Mouse (Mus musculus) T-helper 17 cell (primary cell): Measurements from ENCODE around the gene Il10.

ENCODE experiments used
- in situ Hi-C, 2 experiments: fragments of 300-600 bp; cut with MboI, MseI; formaldehyde crosslinking; loops; 1 replicate in 1 of 2; 2 replicates in 1 of 2; pipeline ENCODE4 v1.15.1; 2025; ENCODE audit warnings: high pct_unique_total_duplicates in 2 of 2

Il10 gene

GRCm38 (mm10) chr1:131019492-131020098 is at the start of gene Il10:
Il10 (plus strand) TSS chr1:131019845.
- in situ Hi-C loops, result loop anchor here in 1 of 2 experiments (5.0 kb wide), 1 partner anchor 703 kb away; no protein-coding TSS in a partner anchor

- in situ Hi-C loops, result no loop called here
Measured at GRCm38 (mm10) chr1:130979455-130979854, 40.2 kb upstream of the Il10 start.

- in situ Hi-C loops, result no loop called here
Measured at GRCm38 (mm10) chr1:130984441-130984840, 35.2 kb upstream of the Il10 start.

- in situ Hi-C loops, result loop anchor here (5.0 kb wide), 1 partner anchor 70 kb away; no protein-coding TSS in a partner anchor
Measured at GRCm38 (mm10) chr1:130987001-130987400, 32.6 kb upstream of the Il10 start.

- in situ Hi-C loops, result loop anchor here (5.0 kb wide), 1 partner anchor 70 kb away; no protein-coding TSS in a partner anchor
Measured at GRCm38 (mm10) chr1:130987418-130987817, 32.2 kb upstream of the Il10 start.

GRCm38 (mm10) chr1:130989331-130989730 is 30.3 kb upstream of the Il10 start:
- in situ Hi-C loops, result loop anchor here (5.0 kb wide), 1 partner anchor 68 kb away; no protein-coding TSS in a partner anchor

DNA sequence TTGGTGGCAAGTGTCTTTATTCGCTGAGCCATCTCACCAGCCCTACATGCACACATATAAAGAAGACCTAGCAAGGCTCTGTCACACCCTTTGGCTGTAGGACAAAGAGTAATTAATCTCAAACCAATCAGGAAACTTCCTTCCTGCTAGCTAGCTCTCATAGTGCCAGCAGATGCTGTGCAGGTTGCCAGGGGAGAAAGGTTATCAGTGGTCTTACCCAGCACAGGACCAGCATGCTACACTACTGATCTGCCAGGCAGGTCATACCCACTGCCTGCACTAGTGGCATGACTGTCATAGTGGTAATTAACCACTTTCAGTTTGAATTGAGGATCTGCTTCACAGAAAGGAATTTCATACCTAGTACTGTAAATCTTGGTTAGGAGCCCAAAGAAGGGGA is 29.2 kb upstream of the Il10 start:
- in situ Hi-C loops, result no loop called here

DNA sequence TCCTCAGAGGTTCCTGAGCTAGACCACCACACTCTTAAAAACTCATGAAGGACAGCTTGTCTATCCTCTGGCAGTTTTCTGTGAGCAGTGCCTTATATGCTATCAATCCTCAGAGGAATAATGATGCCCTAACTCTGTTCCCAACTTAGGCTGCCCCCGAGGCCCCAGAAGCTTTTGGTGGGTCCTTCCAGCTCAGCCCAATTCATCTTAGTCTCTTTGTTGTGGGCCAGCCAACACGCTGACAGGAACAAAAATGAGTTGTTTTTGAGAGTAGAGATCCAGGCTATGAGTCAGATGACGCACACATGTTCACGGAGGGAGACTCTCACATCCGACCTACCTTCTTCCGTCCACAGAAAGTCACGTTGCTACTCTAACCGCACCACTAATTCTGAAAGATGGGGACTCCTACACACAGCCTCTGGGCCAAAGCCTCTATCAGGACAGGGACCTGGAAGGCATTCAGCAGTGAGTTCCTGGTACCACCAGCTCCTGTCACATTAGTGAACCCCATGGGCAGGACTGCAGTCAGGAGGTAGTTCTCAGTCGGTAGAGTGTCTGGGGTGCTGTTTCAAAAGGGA is 26.0 kb upstream of the Il10 start:
- in situ Hi-C loops, result no loop called here

GRCm38 (mm10) chr1:130995515-130995914 is 24.1 kb upstream of the Il10 start:
- in situ Hi-C loops, result no loop called here

GRCm38 (mm10) chr1:130996356-130996755 is 23.3 kb upstream of the Il10 start:
- in situ Hi-C loops, result no loop called here

GRCm38 (mm10) chr1:130997441-130997840 is 22.2 kb upstream of the Il10 start:
- in situ Hi-C loops, result no loop called here

GRCm38 (mm10) chr1:130998321-130998720 is 21.3 kb upstream of the Il10 start:
- in situ Hi-C loops, result no loop called here

DNA sequence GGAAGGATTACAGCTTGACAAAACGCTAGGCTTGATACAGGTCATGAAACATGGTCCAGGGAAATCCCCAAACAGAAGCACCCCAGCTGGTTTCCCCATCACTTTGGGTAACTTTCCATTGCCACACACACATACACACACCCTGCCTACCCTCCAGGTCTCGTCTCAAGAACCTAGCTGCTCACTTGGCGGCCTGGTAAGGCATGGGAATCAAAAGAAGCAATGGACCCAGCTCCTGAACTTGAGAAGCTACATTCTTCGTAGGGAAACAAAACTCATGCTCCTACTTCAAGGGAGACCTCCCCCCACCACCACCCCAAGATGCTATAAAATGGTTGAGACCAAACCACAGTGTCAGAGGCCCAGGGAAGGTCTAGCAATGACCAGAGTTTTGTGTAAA is 19.9 kb upstream of the Il10 start:
- in situ Hi-C loops, result no loop called here

- in situ Hi-C loops, result no loop called here
Measured at GRCm38 (mm10) chr1:131000296-131000695, 19.3 kb upstream of the Il10 start.

GRCm38 (mm10) chr1:131002561-131002960 is 17.1 kb upstream of the Il10 start:
- in situ Hi-C loops, result no loop called here

- in situ Hi-C loops, result no loop called here
Measured at GRCm38 (mm10) chr1:131003037-131003922, 16.4 kb upstream of the Il10 start.

GRCm38 (mm10) chr1:131006069-131006468 is 13.6 kb upstream of the Il10 start:
- in situ Hi-C loops, result no loop called here

DNA sequence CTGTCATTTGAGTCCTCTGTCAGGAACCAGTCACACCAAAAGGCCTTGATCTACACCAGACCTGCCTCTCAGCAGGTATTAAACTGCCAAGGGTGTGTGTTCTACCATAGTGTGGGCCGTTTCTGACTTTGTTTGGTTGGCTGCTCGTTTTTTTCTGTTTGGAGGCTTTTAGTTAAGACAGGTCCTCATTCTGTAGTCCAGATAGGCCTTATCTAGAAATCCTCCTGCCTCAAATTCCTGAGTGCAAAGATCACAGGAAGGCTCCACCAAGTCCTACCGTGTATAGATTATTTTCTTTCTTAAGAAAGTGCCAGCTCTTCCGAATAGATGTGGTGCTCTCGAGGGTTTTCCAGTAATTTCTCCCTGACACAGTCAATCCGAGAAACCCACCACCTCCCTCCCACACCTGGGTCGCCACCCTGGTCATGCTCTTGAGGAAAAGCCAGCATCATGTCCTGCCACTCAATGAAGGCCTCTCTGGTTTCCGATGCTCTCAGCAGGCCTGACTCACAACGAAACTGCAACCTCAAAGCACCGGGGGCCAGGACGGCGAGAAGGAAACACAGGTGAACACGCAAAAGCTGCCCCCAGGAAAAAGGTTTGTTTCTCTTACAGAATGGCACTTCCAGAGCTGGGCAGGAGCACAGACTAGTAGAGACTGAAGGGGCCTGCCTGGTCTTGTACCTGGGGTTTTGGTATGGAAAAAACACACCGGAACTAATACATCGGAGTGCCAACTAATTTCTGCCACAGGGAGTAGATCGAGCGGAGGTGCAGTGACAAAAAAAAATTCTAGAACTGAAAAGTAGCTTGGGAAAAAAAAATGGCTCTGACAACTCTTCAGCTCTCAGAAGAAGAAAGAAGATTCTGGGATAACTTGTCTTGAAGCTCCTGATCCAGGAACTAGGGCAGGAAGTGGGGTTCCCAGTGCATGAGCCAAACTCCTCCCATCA is 9.2 kb upstream of the Il10 start:
- in situ Hi-C loops, result no loop called here

- in situ Hi-C loops, result no loop called here
Measured at GRCm38 (mm10) chr1:131012494-131012893, 7.2 kb upstream of the Il10 start.

DNA sequence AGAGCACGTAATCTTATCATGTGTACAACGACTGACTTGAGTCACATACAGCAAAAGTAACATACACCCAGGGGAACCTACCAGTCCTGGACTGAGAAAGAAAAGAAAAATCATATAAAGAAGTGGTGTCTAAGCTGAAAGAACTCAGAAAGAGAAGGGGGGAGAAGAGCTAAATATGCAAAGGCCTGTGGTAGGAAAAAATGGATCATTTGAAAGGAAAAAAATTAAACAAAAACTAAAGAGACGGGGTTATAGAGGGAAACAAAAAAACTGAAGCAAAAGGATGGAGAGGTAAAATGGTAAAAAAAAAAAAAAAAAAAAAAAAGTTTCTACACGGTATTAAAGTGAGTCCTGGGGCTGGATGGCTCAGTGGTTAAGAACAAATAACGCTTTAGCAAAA is 5.7 kb upstream of the Il10 start:
- in situ Hi-C loops, result no loop called here

DNA sequence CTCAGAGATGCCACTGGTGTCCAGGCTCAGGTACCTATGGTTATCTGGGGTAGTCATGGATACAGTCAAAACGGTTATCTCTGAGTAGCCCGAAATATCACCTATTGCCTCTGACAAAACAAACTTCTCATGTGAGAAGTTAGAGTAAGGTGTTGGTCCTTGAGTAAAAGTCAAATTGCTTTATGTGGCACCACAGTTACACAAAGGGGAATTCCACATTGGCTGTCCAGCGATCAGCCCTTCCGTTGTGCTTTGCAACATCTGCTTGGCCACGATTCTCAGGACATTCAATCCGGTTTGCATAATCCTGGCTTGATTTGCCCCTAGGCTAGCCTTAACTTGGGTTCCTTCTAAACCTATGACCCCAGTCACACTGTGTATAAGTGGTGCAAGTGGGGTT is 4.4 kb upstream of the Il10 start:
- in situ Hi-C loops, result loop anchor here in 1 of 2 experiments (5.0 kb wide), 1 partner anchor 707 kb away; no protein-coding TSS in a partner anchor
